Mouse (Mus musculus): ENCODE results near the gene Skp1a. TPM values are rescaled to one million over a fixed set of nuclear protein-coding genes. Genes with fewer than 3 reads are reported as not detected.

Skp1a gene
- polyA plus RNA-seq, 1 experiment from 2014 or later, result 530 TPM

GRCm38 (mm10) chr11:52228722-52229448 is 2.9 kb upstream of the Skp1a start:
- no peak overlapping the region for H3K4me3 ChIP-seq
- no peak overlapping the region for H3K9ac ChIP-seq
- no peaks in the 10 kb centered on the region for H3K9me3 ChIP-seq (replicated peaks)
- no peaks in the 10 kb centered on the region for H3K36me3 ChIP-seq
- ATAC-seq (ENCODE audit: insufficient number of reproducible peaks, low FRiP score), result no peak
- peaks cover 19% of the 10 kb centered on the region for H3K4me1 ChIP-seq (replicated peaks)
- no peak overlapping the region for H3K27ac ChIP-seq (ENCODE audit: poor library complexity, severe bottlenecking)
- WGBS, result 77% methylated on average over 7 of the region's 7 CpGs
- H3K4me2 ChIP-seq, result no peak overlapping the region
- H3K27me3 ChIP-seq (replicated peaks), result peaks cover 13% of the 10 kb centered on the region; the same call in 1 of the 2 replicates

- Histone ChIP-seq H3K4me3 (peak overlapping the region; percentile 95), H3K9me3 (replicated peaks) (no peaks in the 10 kb centered on the region), H3K27me3 (replicated peaks) (no peaks in the 10 kb centered on the region), H3K36me3 (peaks cover 2% of the 10 kb centered on the region; the same call in 1 of the 2 replicates), H3K4me2 (peak overlapping the region; percentile 91), H3K4me1 (replicated peaks) (peaks cover 19% of the 10 kb centered on the region), H3K27ac (ENCODE audit: poor library complexity, severe bottlenecking) (no peak overlapping the region), H3K9ac (peak overlapping the region; percentile 42)
- WGBS, result 55% methylated on average over 5 of the region's 5 CpGs
- no peak for ATAC-seq (ENCODE audit: insufficient number of reproducible peaks, low FRiP score)
These were observed 1.1 kb upstream of the Skp1a start for GRCm38 (mm10) chr11:52230694-52231093.

- Histone ChIP-seq H3K4me2 (peak overlapping the region; percentile 55), H3K4me1 (replicated peaks) (peaks cover 19% of the 10 kb centered on the region), H3K4me3 (peak overlapping the region; percentile 95), H3K27me3 (replicated peaks) (no peaks in the 10 kb centered on the region), H3K9me3 (replicated peaks) (no peaks in the 10 kb centered on the region), H3K9ac (no peak overlapping the region), H3K27ac (ENCODE audit: poor library complexity, severe bottlenecking) (no peak overlapping the region), H3K36me3 (peaks cover 20% of the 10 kb centered on the region)
- ATAC-seq (ENCODE audit: insufficient number of reproducible peaks, low FRiP score), result no peak
- 23% methylated on average over 3 of the region's 3 CpGs for WGBS
These were observed 1.4 kb downstream of the Skp1a start for GRCm38 (mm10) chr11:52233043-52233653.

- peaks cover 19% of the 10 kb centered on the region for H3K4me1 ChIP-seq (replicated peaks)
- no peak overlapping the region for H3K4me3 ChIP-seq
- H3K27ac ChIP-seq (ENCODE audit: poor library complexity, severe bottlenecking), result no peak overlapping the region
- whole genome bisulfite sequencing, result 80% methylated on average over 1 of the region's 1 CpGs
- H3K27me3 ChIP-seq (replicated peaks), result no peaks in the 10 kb centered on the region
- H3K4me2 ChIP-seq, result peak overlapping the region; percentile 55
- no peaks in the 10 kb centered on the region for H3K9me3 ChIP-seq (replicated peaks)
- no peak overlapping the region for H3K9ac ChIP-seq
- no peak for ATAC-seq (ENCODE audit: insufficient number of reproducible peaks, low FRiP score)
- H3K36me3 ChIP-seq, result peaks cover 25% of the 10 kb centered on the region
These were observed 2.1 kb downstream of the Skp1a start for GRCm38 (mm10) chr11:52233906-52234305.

- H3K4me2 ChIP-seq, result no peak overlapping the region
- H3K9me3 ChIP-seq (replicated peaks), result no peaks in the 10 kb centered on the region
- H3K27me3 ChIP-seq (replicated peaks), result no peaks in the 10 kb centered on the region
- no peak overlapping the region for H3K27ac ChIP-seq (ENCODE audit: poor library complexity, severe bottlenecking)
- H3K36me3 ChIP-seq, result peaks cover 28% of the 10 kb centered on the region
- ATAC-seq (ENCODE audit: insufficient number of reproducible peaks, low FRiP score), result no peak
- H3K9ac ChIP-seq, result no peak overlapping the region
- H3K4me3 ChIP-seq, result no peak overlapping the region
- H3K4me1 ChIP-seq (replicated peaks), result peaks cover 19% of the 10 kb centered on the region
These were observed 2.7 kb downstream of the Skp1a start for GRCm38 (mm10) chr11:52234509-52234908.

GRCm38 (mm10) chr11:52240898-52241542 is 9.2 kb downstream of the Skp1a start:
- Histone ChIP-seq H3K27ac (ENCODE audit: poor library complexity, severe bottlenecking) (no peak overlapping the region), H3K9ac (no peak overlapping the region), H3K27me3 (replicated peaks) (no peaks in the 10 kb centered on the region), H3K36me3 (peaks cover 55% of the 10 kb centered on the region), H3K4me2 (no peak overlapping the region), H3K9me3 (replicated peaks) (no peaks in the 10 kb centered on the region), H3K4me1 (replicated peaks) (no peaks in the 10 kb centered on the region), H3K4me3 (no peak overlapping the region)
- no peak for ATAC-seq (ENCODE audit: insufficient number of reproducible peaks, low FRiP score)
- 85% methylated on average over 4 of the region's 4 CpGs for WGBS

GRCm38 (mm10) chr11:52249452-52249851 is 17.7 kb downstream of the Skp1a start:
- Histone ChIP-seq H3K36me3 (peaks cover 31% of the 10 kb centered on the region), H3K4me3 (no peak overlapping the region), H3K9me3 (replicated peaks) (no peaks in the 10 kb centered on the region), H3K4me2 (no peak overlapping the region), H3K27ac (ENCODE audit: poor library complexity, severe bottlenecking) (no peak overlapping the region), H3K9ac (no peak overlapping the region), H3K27me3 (replicated peaks) (no peaks in the 10 kb centered on the region), H3K4me1 (replicated peaks) (peaks cover 6% of the 10 kb centered on the region)
- 97% methylated on average over 2 of the region's 2 CpGs for WGBS
- ATAC-seq (ENCODE audit: insufficient number of reproducible peaks, low FRiP score), result no peak

GRCm38 (mm10) chr11:52251770-52252169 is 20.0 kb downstream of the Skp1a start:
- H3K27me3 ChIP-seq (replicated peaks), result no peaks in the 10 kb centered on the region
- peaks cover 12% of the 10 kb centered on the region for H3K4me1 ChIP-seq (replicated peaks)
- H3K9ac ChIP-seq, result no peak overlapping the region
- H3K36me3 ChIP-seq, result peaks cover 18% of the 10 kb centered on the region
- no peak overlapping the region for H3K4me3 ChIP-seq
- ATAC-seq (ENCODE audit: insufficient number of reproducible peaks, low FRiP score), result no peak
- H3K4me2 ChIP-seq, result no peak overlapping the region
- no peaks in the 10 kb centered on the region for H3K9me3 ChIP-seq (replicated peaks)
- WGBS, result 57% methylated on average over 5 of the region's 5 CpGs
- H3K27ac ChIP-seq (ENCODE audit: poor library complexity, severe bottlenecking), result no peak overlapping the region

- WGBS, result 53% methylated on average over 1 of the region's 1 CpGs
- Histone ChIP-seq H3K4me2 (no peak overlapping the region), H3K36me3 (peaks cover 13% of the 10 kb centered on the region), H3K27ac (ENCODE audit: poor library complexity, severe bottlenecking) (no peak overlapping the region), H3K27me3 (replicated peaks) (no peaks in the 10 kb centered on the region), H3K4me1 (replicated peaks) (peaks cover 12% of the 10 kb centered on the region), H3K9ac (no peak overlapping the region), H3K4me3 (no peak overlapping the region), H3K9me3 (replicated peaks) (no peaks in the 10 kb centered on the region)
- ATAC-seq (ENCODE audit: insufficient number of reproducible peaks, low FRiP score), result no peak
These were observed 20.9 kb downstream of the Skp1a start for GRCm38 (mm10) chr11:52252692-52253091.

GRCm38 (mm10) chr11:52253674-52254375 is 22.0 kb downstream of the Skp1a start:
- Histone ChIP-seq H3K9me3 (replicated peaks) (no peaks in the 10 kb centered on the region), H3K27me3 (replicated peaks) (no peaks in the 10 kb centered on the region), H3K27ac (ENCODE audit: poor library complexity, severe bottlenecking) (no peak overlapping the region), H3K36me3 (peaks cover 5% of the 10 kb centered on the region), H3K4me1 (replicated peaks) (peaks cover 12% of the 10 kb centered on the region), H3K4me3 (no peak overlapping the region), H3K4me2 (no peak overlapping the region), H3K9ac (no peak overlapping the region)
- ATAC-seq (ENCODE audit: insufficient number of reproducible peaks, low FRiP score), result no peak
- 67% methylated on average over 11 of the region's 11 CpGs for WGBS

GRCm38 (mm10) chr11:52255077-52255476 is 23.3 kb downstream of the Skp1a start:
- no peak overlapping the region for H3K27ac ChIP-seq (ENCODE audit: poor library complexity, severe bottlenecking)
- 87% methylated on average over 8 of the region's 8 CpGs for WGBS

More at GRCm38 (mm10) chr11:52255077-52255476, 23.3 kb downstream of the Skp1a start:
- Histone ChIP-seq H3K4me3 (no peak overlapping the region), H3K27me3 (replicated peaks) (no peaks in the 10 kb centered on the region), H3K9me3 (replicated peaks) (no peaks in the 10 kb centered on the region), H3K4me2 (no peak overlapping the region), H3K4me1 (replicated peaks) (peaks cover 12% of the 10 kb centered on the region), H3K9ac (no peak overlapping the region), H3K36me3 (peaks cover 7% of the 10 kb centered on the region)
- ATAC-seq (ENCODE audit: insufficient number of reproducible peaks, low FRiP score), result no peak

Data from heart, embryonic 12.5 days (tissue).